Mouse (Mus musculus): ENCODE data around the gene Frat1. TPM values are rescaled to one million over a fixed set of nuclear protein-coding genes. Genes with fewer than 3 reads are reported as not detected.
"Not testable (repeated sequence)": the region's sequence is repeated elsewhere in the genome, so short reads cannot be mapped to it uniquely, and the experiment has no call there.

Frat1 gene
- total RNA-seq, 2 experiments from 2014 or later: 0.77 to 5.3 TPM

DNA sequence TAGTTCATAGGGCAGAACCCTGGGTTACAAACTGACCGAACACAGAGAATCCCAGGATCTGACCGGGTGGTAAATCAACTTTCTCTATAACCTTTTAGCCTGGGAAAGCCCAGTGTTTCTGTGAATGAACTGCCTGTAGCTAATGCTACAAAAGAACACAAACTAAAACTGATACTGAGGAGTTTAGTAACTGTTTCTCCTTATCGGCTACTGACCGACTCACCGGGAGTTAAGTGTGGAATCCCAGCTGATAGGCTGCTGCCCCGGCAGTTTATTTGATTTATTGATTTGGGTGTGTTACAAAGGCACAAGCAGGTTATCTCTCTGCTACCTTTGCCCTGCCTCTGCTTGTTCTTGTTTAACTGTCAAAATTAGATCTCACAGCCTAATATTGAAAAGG is 9.0 kb downstream of the Frat1 start:
- ATAC-seq (replicated peaks; ENCODE audit: low FRiP score, poor library complexity, severe bottlenecking): no peak

DNA sequence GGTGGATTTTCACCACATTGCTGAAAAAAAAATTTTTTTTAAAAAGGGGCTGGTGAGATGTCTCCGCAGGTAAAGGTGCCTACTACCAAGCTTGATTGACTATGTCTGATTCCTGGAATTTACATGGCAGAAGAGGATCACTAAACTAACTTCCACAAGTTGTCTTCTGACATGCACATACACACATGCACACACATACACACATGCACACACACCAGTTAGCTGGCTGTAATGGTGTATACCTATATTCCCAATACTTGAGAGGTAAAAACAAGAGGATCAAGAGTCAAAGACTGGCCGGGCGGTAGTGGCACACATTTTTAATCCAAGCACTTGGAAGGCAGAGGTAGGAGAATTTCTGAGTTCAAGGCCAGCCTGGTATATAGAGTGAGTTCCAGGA is 9.9 kb downstream of the Frat1 start:
- no peak for ATAC-seq (replicated peaks; ENCODE audit: low FRiP score, poor library complexity, severe bottlenecking)

DNA sequence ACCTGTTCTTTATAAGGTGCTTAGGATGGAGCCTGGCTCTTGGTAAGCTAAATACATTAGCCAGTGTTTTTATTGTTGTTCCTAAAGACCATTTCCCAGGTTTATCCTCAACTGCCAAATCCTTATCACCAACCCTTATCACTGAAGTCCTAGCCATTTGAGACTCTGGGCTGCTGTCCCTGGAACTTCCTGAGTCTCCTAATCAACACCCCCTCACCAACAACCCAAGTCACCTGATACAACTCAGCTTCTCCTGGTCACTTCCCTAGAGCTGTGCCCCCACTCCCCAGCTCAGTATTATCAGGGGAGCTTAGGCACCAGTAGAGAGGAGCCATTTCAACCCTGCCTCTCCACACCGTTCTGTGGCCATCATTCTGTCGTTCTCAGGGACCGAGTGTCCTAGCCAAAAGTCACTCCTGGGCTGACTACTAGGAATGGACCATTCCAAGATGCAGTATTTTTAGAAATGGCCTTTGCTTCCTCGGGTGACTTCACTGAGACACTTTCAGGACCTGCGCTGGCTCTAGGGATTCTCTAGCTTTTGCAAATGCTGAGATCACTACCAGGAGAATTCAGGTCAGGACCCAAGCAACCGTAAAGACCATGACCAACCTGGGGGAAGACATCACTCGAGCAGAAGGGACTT is 11.5 kb downstream of the Frat1 start:
- ATAC-seq (replicated peaks; ENCODE audit: low FRiP score, poor library complexity, severe bottlenecking): no peak

DNA sequence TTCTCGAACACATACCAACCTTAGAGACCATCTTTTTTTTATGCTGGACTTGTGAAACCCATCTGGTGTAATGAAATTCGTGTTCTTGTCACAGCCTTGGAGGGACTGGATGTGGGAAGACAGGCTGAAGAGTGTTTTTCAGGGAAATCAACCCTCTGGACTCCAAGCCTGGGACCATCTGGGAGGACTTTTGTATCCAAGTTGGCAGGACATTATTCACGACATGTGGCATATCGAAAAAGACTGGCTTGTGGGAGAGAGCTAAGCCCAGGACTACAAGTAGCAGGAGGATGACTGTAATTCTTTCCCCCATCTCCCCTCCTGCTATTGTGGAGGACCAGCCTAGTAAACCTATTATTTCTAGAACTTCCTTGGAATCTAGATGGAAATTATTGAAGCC is 12.4 kb downstream of the Frat1 start:
- no peak for ATAC-seq (replicated peaks; ENCODE audit: low FRiP score, poor library complexity, severe bottlenecking)

DNA sequence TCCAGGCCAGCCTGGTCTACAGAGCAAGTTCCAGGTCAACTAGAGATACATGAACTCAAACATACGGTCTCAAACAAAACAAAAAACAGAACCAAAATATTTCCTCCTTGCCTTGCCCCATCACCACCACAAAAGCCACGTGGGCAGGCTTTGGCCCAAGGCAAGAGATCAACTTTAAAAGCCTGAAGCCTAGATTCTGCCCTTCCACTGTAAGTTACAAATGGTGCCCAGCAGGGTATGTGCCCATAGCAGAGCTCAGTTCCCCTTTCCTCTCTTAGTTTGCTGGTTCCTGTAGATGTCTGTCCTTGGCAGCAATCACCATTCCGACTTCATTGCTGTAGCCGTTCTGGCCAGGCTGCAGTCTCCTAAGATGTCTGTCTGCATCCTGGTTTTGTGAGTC is 12.9 kb downstream of the Frat1 start:
- ATAC-seq (replicated peaks; ENCODE audit: low FRiP score, poor library complexity, severe bottlenecking): no peak

DNA sequence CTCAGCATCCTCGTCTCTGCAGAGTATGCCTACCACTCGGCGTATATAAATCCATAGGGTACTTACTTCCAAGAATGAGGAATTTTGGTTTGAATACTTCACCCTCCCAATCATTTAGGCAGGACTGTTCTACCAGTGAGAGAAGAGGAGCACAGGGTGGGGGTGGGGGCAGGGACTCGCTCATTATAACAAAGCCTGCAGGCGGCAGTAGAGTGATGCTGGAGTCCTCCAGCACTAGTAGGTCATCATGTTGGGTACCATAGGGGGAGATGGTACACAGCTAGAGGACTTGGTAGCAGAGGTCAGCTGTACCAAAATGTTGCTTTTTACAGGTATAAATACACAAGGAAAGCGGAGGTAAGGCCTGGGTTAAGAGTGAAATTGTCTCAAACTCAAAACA is 14.6 kb downstream of the Frat1 start:
- no peak for ATAC-seq (replicated peaks; ENCODE audit: low FRiP score, poor library complexity, severe bottlenecking)

DNA sequence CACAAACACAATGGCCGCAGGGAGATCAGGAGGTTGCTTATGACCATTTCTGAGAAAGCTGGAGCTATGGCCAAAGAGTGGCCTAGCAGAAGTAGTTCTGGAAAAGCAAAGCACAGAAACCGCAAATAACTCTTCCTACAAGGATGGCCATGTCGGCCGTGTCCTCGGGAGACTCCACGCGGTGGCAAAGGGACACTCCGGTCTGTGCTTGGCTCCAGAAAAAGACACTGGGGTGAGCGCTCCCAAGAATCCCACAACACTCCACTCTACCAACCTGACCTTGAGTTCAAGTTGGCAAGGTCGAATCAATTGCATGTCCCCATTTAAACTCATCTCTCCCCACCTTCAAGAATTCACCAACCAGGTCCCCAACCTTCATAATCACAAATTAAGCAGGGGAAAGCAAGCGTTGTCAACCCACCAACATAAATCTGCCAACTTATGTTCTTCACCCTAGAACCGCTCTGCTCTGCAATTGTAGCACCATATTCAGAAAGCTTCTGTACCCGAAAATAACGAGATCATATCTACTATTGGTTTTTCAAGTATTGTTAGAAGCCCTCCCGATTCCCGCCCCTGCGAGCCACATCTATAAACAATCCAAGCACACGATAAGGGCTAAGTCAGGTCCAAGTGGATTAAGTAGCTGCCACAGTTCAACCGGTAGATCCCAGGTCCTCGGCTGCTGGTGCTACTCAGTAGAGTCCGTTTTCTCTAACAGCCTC is 16.8 kb downstream of the Frat1 start:
- ATAC-seq (replicated peaks; ENCODE audit: low FRiP score, poor library complexity, severe bottlenecking): no peak

DNA sequence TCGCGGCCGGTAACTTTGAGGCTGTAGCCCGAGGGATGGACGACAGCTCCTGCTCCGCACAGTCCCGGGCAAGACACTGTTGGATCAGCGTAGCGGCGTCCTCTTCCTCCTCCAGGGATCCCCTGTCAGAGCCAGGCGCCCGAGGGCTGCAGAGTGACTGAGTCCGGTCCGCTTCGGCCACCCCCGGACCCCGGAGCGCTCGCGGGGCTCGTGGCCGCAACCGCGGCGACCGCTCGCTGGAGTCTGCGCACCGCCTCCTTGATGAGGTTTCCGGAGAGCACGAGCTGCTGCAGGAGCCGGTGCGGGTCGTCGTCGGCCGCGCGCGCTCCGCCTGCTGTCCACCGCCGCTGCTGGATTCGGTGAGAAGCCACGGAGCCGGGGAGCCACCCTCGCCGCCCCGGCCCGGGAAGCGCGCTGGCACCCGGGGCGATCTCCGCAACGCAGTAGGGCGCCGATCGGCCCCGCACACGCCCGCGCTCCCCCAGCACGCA is 17.4 kb downstream of the Frat1 start:
- no peak for ATAC-seq (replicated peaks; ENCODE audit: low FRiP score, poor library complexity, severe bottlenecking)

DNA sequence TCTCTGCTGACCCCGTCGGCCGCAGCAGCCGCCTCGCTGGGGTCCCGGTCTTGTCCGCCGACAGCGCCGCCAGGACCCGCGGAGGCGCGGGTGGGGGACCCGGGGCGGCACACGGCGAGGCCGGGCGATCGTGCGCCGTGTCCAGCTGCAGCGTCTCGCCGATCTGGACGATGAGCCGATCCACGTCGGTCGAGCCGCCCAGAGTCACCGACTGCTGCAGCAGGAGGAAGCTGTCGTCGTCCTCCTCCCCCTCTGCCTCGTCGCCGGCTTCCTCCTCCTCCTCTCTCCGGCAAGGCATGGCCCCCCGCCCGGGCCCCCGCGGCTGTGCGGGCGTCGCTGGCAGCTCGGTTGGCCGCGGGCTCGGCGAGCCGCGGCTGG is 17.8 kb downstream of the Frat1 start:
- ATAC-seq (replicated peaks; ENCODE audit: low FRiP score, poor library complexity, severe bottlenecking): peak; percentile 10; the same call in 1 of the 2 replicates

DNA sequence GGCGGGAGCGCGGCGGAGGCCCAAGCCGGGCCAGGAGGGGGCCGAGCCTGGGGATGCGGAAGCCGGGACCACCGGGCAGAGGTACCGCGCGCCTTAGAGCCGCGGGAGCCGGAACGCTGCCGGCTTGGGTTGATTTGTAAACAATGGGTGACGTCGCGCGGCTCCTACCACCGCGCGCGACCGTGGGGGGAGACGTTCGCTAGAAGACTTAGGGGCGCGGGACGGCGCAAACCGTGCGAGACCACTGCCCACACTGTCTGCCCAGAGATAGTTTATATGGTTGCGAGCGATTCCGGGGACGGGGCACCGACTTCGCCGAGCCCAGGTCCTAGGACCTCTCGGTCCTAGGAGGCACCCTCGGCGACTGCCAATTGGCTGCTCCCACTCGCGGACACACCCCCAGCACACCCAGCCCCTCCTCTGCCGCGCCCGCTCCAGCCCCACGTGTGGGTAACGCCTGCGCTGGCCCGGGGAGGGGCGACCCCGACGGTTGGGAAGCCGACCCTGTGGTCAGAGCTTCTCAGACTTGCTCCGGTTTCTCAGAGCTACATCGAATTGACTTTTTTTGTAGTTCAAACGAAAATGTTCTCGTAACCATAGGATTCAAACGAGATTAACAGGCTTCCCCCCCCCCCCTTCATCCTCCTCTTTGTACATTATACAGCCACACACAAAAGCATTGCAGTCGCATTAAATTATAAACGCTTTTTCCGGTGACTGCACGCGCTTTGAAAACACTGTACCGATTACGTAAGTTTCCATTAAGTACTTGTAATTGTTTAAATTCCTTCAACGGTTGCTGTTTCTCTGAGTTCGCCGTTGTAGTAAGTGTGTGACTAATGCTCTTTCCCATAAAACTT is 18.5 kb downstream of the Frat1 start, which contains the start of gene Frat2:
Frat2 (minus strand) TSS at position 141 of the 860 bp plus-strand sequence.
- peak; percentile 96 for ATAC-seq (replicated peaks; ENCODE audit: low FRiP score, poor library complexity, severe bottlenecking)

DNA sequence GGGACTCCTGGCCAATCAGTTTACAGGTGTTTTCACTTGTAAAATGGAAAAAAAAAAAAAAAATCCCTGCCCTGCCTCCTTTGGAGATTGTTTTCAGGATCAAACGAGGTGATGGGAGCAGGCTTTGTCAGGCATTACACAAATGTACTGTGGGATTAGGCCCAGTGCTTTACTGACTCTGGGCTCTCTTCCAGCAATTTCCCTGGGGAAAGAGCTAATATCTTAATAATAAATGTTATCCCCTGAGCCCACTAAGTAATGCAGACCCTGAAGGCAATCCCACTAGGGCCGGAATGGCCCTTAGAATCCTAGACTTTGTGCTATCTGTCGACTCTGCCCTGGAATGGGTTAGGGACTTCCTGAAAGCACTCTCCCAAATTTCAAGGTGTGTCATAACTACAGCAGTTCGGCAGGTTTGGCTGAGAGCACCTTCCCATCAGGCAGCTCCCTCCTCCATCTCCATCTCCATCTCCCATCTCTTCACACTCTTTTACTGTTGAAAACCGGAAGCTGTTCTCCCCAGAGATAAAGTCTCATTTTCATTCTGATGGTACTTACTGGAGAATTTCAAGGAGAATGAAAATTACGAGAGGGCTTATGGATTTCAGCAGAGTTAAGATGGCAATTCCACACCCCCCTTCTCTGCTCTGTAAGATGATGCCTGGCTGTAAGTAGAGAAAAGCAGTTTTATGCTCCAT is 20.4 kb downstream of the Frat1 start:
- ATAC-seq (replicated peaks; ENCODE audit: low FRiP score, poor library complexity, severe bottlenecking): no peak

DNA sequence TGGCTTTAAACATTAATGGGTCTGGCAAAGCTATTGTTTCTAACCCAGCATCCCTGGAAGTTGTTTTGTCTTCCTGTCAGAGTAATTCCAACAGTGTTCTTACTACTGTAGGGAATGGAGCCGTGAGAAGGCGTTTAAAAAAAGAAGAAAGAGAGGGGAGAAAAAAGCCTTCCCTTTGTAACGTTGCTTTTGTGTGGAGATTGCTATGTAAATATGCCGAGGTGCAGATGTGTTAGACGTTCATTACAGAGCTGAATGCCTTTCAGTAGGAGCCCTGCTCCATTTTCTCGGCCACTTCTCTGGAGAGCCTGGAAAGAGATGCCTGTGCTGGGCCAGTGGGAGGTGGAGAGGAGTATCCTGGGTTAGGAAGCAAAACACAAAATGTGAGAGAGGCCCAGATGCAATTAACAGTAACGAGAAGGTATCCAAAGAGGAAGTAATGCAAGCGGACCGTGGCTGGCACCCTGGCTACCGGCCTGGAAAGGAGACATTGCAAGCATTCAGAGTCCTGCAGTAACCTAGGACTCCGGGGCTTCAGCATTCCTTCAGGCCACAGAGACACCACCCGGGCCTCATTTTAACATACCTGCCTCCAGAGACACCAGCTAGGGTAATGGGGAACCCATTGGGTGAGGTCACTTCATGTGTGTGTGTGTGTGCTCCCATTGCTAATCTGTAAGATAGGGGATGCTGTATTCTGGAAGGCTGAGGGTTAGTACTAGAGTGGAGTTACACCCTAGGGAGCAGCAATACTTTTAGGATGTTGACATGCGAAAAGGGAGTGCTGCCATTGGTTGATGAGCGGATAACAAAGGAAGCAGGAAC is 21.2 kb downstream of the Frat1 start:
- no peak for ATAC-seq (replicated peaks; ENCODE audit: low FRiP score, poor library complexity, severe bottlenecking)

DNA sequence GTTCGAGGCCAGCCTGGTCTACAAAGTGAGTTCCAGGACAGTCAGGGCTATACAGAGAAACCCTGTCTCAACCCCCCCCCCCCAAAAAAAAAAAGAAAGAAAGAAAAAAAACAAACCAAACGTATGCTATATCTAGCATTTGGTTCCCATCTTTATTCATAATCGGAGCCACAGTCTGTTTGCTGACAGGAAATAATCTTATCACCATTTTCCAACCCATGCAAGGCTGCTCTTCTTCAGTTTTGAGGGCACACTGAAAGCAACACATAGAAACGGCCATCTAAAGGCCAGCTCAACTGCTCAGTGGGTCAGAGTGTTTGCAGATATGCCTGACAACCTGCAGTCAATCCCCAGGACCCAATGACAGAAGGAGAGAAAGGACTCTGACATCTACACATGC is 22.7 kb downstream of the Frat1 start:
- no peak for ATAC-seq (replicated peaks; ENCODE audit: low FRiP score, poor library complexity, severe bottlenecking)

DNA sequence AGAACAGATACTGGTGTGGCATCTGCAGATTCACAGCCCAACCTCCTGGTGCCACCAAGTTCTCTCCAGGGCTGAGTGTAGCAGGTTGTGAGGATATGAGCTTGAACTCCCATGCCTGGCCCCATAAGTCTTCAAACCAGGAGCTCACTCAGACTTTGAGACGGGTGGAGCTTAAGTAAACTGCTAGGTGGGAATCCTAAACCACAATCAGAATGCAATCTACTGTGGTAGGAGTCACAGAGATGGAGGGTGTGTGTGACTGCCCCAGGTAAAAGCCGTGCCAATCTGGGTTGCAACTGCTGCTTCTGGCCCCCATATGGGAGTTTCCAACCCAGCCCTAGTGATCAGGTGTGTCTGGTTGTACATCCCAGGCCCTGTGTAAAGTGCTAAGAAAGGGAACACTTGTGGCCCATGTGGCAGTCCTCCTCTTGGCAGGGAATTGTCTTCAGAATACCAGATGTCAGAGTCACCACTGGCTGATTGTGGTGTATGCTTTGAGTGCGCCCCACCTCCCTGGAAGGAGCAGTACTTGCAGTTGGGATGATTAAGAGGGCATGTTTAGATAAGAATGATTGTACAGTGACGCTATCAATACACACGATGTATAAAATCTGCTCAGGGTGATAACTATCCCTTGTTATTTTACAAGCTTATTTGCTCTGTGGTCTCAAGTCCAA is 27.5 kb downstream of the Frat1 start:
- no peak for ATAC-seq (replicated peaks; ENCODE audit: low FRiP score, poor library complexity, severe bottlenecking)

DNA sequence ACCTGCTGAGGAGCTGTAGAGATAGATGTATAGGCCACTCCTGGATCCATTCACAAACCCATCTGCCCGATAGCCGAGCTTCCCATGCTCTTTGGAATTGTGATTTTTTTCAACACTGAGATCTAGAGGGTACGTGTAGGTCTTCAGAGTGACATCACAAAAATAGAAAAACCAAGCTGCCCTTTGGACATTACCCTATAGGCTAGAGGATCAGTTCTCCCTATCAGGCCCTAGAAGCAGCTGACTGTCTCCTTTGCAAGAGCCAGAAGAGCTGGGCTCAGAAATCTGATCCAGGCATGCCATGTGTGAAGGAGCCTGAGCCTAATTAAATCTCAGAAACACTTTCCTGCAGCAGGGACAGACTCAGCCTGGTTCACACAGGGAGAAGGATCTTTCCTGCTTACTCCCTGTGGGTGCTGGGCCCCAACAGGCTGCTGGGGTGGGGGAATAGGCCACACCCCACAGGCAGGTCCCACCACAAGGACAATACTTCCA is 28.1 kb downstream of the Frat1 start:
- no peak for ATAC-seq (replicated peaks; ENCODE audit: low FRiP score, poor library complexity, severe bottlenecking)

DNA sequence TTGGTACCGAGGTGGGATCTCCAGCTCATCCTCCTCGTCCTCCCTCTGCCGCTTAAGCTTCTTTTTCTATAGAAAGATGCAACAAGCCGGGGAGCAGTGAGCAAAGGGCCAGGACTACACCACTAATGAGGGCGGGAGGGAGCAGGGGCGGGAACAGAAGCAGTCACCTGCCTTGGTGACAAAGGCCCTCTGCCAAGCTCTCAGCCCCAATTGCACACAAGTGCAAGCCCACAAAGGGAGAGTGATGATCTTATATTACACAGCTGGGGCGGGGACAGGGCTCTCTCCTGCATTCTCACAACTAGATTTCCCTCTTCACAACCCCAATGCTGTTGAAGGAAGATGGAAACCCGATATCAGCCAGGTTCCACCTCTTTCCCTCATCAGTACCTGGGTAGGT is 36.9 kb downstream of the Frat1 start:
- ATAC-seq (replicated peaks; ENCODE audit: low FRiP score, poor library complexity, severe bottlenecking): no peak

DNA sequence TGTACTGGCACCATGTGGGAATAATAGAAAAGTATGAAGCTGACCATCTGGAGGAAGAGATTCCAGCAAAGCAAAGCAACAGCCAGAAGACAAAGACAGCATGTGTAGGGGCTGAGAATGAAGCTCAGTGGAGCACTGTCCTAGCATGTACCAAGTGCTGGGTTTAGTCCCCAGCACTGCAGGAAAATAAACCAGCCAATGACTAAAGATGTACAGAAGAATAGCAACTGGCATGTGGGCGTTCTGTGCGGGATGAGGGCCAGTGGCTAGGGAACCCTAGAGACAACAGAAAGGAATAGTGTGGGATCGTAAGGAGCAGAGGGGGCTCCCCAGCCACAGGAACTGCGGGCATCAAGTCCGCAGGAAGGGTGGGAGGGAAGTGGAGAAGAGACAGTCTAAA is 39.5 kb downstream of the Frat1 start:
- no peak for ATAC-seq (replicated peaks; ENCODE audit: low FRiP score, poor library complexity, severe bottlenecking)

DNA sequence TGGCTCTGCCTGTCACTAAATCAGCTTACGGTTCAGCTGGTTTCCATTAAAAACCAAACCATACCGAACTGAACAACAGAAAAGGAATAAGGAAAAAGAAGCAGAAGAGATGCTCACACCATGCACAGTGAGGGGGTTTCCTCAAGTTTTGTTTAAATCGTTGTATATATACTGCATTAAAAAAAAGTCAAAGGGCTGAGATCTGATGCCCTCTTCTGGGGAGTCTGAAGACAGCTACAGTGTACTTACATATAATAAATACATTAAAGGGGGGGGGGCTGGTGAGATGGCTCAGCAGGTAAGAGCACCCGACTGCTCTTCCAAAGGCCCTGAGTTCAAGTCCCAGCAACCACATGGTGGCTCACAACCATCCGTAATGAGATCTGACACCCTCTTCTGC is 40.2 kb downstream of the Frat1 start:
- not testable (repeated sequence) for ATAC-seq (replicated peaks; ENCODE audit: low FRiP score, poor library complexity, severe bottlenecking)
